Mouse (Mus musculus): ENCODE results near the gene Spata20.

GRCm38 (mm10) chr11:94441752-94442151 lies 44.2 kb downstream of the Spata20 start:
- TF ChIP-seq CTCF (IDR thresholded peaks at IDR 0.05; ENCODE audit: extremely low read depth, insufficient read depth, low read length) (no peak), POLR2A (IDR thresholded peaks at IDR 0.05; ENCODE audit: extremely low read depth, insufficient read depth, low read length) (no peak)

All from cortical plate, adult 2 months (tissue).